Mouse (Mus musculus) liver, embryonic 14.5 days (tissue): Measurements from ENCODE around the gene Cog2.

ENCODE experiments used
- CTCF ChIP-seq: IDR thresholded peaks from 2 replicates; pipeline ENCODE4 v1.5.1; 2016; ENCODE audit warnings: antibody characterized with exemption, low read depth, control low read depth
- EP300 ChIP-seq: IDR thresholded peaks from 2 replicates; pipeline ENCODE4 v1.6.1; 2016; ENCODE audit warnings: antibody characterized with exemption, low read depth

GRCm38 (mm10) chr8:124555113-124555750 lies 34.7 kb downstream of the Cog2 start:
- no peak for TF ChIP-seq EP300
- TF ChIP-seq CTCF, result no peak
